Mouse (Mus musculus) forebrain, postnatal 0 days (tissue): ENCODE measurements around the gene Elf3. TPM values are rescaled to one million over a fixed set of nuclear protein-coding genes. Genes with fewer than 3 reads are reported as not detected.

Source experiments
- ATAC-seq: fragments of 200-750 bp; cut with Nextera tagmentation; 2 replicates; pipeline ENCODE4 v1.8.0; 2017; ENCODE audit warnings: mild to moderate bottlenecking, moderate library complexity
- DNase-seq: peaks from one replicate; pipeline ENCODE4 v3.0.0-alpha.2; 2015
- H3K27ac ChIP-seq: fragments of 300-500 bp; sonication (generic); 2 replicates; pipeline ENCODE4 v1.5.1; 2014; ENCODE audit warnings: low read depth, mild to moderate bottlenecking, antibody characterized with exemption, low read length, moderate library complexity, mixed read lengths
- H3K27me3 ChIP-seq: fragments of 300-500 bp; sonication (generic); 2 replicates; pipeline ENCODE4 v1.6.1; 2014; ENCODE audit warnings: mild to moderate bottlenecking, low read length, mixed read lengths; ENCODE audit not compliant: insufficient read depth
- H3K36me3 ChIP-seq: fragments of 300-500 bp; sonication (generic); 2 replicates; pipeline ENCODE4 v1.6.1; 2014; ENCODE audit warnings: mild to moderate bottlenecking, moderate library complexity; ENCODE audit not compliant: insufficient read depth
- H3K4me1 ChIP-seq: fragments of 300-500 bp; sonication (generic); 2 replicates; pipeline ENCODE4 v1.6.1; 2014; ENCODE audit warnings: antibody characterized with exemption; ENCODE audit not compliant: insufficient read depth
- H3K4me2 ChIP-seq: fragments of 300-500 bp; sonication (generic); 2 replicates; pipeline ENCODE4 v1.6.1; 2014; ENCODE audit warnings: low read depth, mild to moderate bottlenecking, moderate library complexity
- H3K4me3 ChIP-seq: fragments of 300-500 bp; sonication (generic); 2 replicates; pipeline ENCODE4 v1.5.1; 2014; ENCODE audit warnings: low read depth, low read length, mixed read lengths
- H3K9ac ChIP-seq: fragments of 300-500 bp; sonication (generic); 2 replicates; pipeline ENCODE4 v1.6.1; 2014; ENCODE audit warnings: mild to moderate bottlenecking
- H3K9me3 ChIP-seq: fragments of 300-500 bp; sonication (generic); 2 replicates; pipeline ENCODE4 v1.6.1; 2016; ENCODE audit warnings: low read length
- CTCF ChIP-seq: sonication (generic); IDR thresholded peaks from 2 replicates; pipeline ENCODE4 v1.5.1; 2016; ENCODE audit warnings: antibody characterized with exemption, control low read depth, low read depth
- WGBS: fragments of 180-500 bp; shearing (Covaris S2); extraction: QIAGEN DNeasy Blood & Tissue Kit; methylation state at CpG from one replicate; pipeline ENCODE4 v1.1.7; 2014; 5-methylcytosine and 5-hydroxymethylcytosine counted together
- polyA plus RNA-seq: library from polyadenylated mRNA; unstranded; fragments of >200 nt; fragmentation: Nextera tagmentation; extraction: Ambion mirVana; gene quantifications from 2 replicates; pipeline ENCODE4 v1.2.1, GENCODE M21; 2015
- total RNA-seq: library from RNA; depleted of rRNA; stranded (reverse); fragments of >200 nt; gene quantifications from 2 replicates; pipeline ENCODE4 v1.2.3, GENCODE M21; 2014; rRNA removed

Elf3 gene
- total and polyA plus RNA-seq, 2 experiments from 2014 or later = 0.21 TPM; not detected in 1

GRCm38 (mm10) chr1:135204196-135205126 lies 53.9 kb downstream of the Elf3 start:
- WGBS = 32% methylated on average over 12 of the region's 12 CpGs
- TF ChIP-seq CTCF = no peak
- H3K27me3 ChIP-seq = no peaks in the 10 kb centered on the region
- H3K27ac ChIP-seq = no peak overlapping the region
- no peak overlapping the region for H3K4me2 ChIP-seq
- H3K36me3 ChIP-seq = no peaks in the 10 kb centered on the region
- H3K4me3 ChIP-seq = no peak overlapping the region
- no peaks in the 10 kb centered on the region for H3K4me1 ChIP-seq
- H3K9ac ChIP-seq = no peak overlapping the region
- ATAC-seq (no peak), DNase-seq (no peak)
- H3K9me3 ChIP-seq = no peaks in the 10 kb centered on the region

Other genes starting within 250 kb of the Elf3 start
- 1.8 and 2.8 TPM in 2 replicates for gene Lgr6, start 153.3 kb downstream of the Elf3 start, total RNA-seq
- 1.1 and 1.6 TPM in 2 replicates for gene Lgr6, start 153.3 kb downstream of the Elf3 start, polyA plus RNA-seq
- gene Ptpn7, start 125.9 kb downstream of the Elf3 start, total RNA-seq = 0.10 and 0.31 TPM in 2 replicates
- 0.12 and 0.15 TPM in 2 replicates for gene Ptpn7, start 125.9 kb downstream of the Elf3 start, polyA plus RNA-seq
- 315 and 344 TPM in 2 replicates for gene Arl8a, start 111.7 kb downstream of the Elf3 start, total RNA-seq
- 428 and 457 TPM in 2 replicates for gene Arl8a, start 111.7 kb downstream of the Elf3 start, polyA plus RNA-seq
- gene Gpr37l1, start 90.9 kb downstream of the Elf3 start, total RNA-seq = 5.9 and 11.2 TPM in 2 replicates
- 5.3 and 7.6 TPM in 2 replicates for gene Gpr37l1, start 90.9 kb downstream of the Elf3 start, polyA plus RNA-seq
- gene Rnpep, start 25.5 kb upstream of the Elf3 start, total RNA-seq = 61.6 and 63.9 TPM in 2 replicates
- gene Rnpep, start 25.5 kb upstream of the Elf3 start, polyA plus RNA-seq = 43.5 and 49.2 TPM in 2 replicates
- 29.9 and 36.1 TPM in 2 replicates for gene Timm17a, start 55.2 kb upstream of the Elf3 start, total RNA-seq
- 141 and 151 TPM in 2 replicates for gene Timm17a, start 55.2 kb upstream of the Elf3 start, polyA plus RNA-seq
- gene Lmod1, start 66.2 kb upstream of the Elf3 start, total RNA-seq = 0.31 and 0.52 TPM in 2 replicates
- 0.21 TPM in 2 replicates for gene Lmod1, start 66.2 kb upstream of the Elf3 start, polyA plus RNA-seq
- gene Shisa4, start 116.7 kb upstream of the Elf3 start, total RNA-seq = 80.9 and 98.2 TPM in 2 replicates
- 97.6 and 120 TPM in 2 replicates for gene Shisa4, start 116.7 kb upstream of the Elf3 start, polyA plus RNA-seq
- 85.2 and 95.0 TPM in 2 replicates for gene Ipo9, start 171.9 kb upstream of the Elf3 start, total RNA-seq
- gene Ipo9, start 171.9 kb upstream of the Elf3 start, polyA plus RNA-seq = 53.1 and 76.6 TPM in 2 replicates